Mouse (Mus musculus) liver, postnatal 0 days (tissue): ENCODE measurements around the gene Nfkbiz.

Experiments
- CTCF ChIP-seq: sonication (generic); IDR thresholded peaks from 2 replicates; pipeline ENCODE4 v1.5.1; 2016; ENCODE audit warnings: antibody characterized with exemption, low read depth
- EP300 ChIP-seq: IDR thresholded peaks from 2 replicates; pipeline ENCODE4 v1.6.1; 2016; ENCODE audit warnings: antibody characterized with exemption, low read depth, mild to moderate bottlenecking

DNA sequence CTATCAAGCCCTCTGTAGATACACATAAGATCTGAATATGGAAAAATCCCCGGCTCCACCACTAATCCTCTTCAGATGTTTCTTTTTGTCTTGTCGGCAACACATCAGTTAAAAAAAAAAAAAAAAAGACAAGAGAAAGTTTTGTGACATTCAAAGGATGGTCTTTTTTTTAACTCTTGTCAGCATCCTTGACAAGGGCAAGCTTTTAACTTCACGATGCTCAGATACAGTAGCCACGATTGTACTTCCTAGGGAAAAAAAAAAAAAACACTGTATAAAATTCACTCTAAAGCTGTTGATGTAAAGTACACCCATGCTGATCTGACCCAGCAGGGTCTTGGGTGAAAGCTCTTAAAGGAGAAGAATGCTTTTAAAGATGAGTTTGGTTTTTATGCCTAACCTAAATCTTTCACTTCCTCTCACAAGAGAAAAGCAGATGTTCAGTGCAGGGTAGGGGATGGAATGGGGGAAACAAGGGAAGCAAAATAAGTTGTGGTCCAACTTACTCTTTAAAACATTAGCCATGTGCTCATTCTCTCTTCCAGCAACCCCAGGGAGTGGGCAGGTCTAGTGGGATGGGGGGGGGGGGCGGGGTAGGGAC lies 57.6 kb downstream of the Nfkbiz start:
- TF ChIP-seq EP300 = no peak
- TF ChIP-seq CTCF = no peak
